Mouse (Mus musculus) heart, adult 2 months (tissue): Measurements from ENCODE around the gene Cyb5r2.

ENCODE experiments used
- CTCF ChIP-seq: fragments of 200-600 bp; IDR thresholded peaks from 2 replicates; pipeline ENCODE4 v1.8.1; 2022; ENCODE audit warnings: antibody characterized with exemption, mild to moderate bottlenecking, moderate library complexity
- EP300 ChIP-seq: fragments of 200-500 bp; IDR thresholded peaks from 2 replicates; pipeline ENCODE4 v1.6.1; 2011; ENCODE audit warnings: low read depth, low read length, control low read depth; ENCODE audit not compliant: insufficient read depth
- POLR2A ChIP-seq: fragments of 200-500 bp; IDR thresholded peaks from 2 replicates; pipeline ENCODE4 v1.6.1; 2011; ENCODE audit warnings: mild to moderate bottlenecking, low read depth, low read length, control low read depth; ENCODE audit not compliant: insufficient read depth

DNA sequence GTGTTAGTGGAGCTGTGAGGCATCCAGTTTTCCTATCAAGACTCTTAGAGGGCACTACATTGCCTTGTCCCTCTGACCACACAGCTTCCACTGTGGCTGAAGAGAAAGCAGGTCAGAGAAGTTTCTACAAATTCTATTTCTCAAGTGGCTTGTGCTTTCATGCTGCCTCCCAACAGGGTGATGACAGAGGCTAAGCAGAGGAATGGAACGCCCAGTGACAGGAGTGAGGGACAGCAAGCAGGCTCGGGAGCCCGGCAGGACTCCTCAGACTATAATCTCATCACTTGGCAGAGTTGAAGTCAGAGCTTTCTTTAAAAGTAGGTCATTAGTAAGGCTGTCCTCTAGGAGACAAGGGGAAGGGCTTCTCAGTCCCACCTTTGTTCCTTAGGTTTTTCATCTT, 1.9 kb downstream of the Cyb5r2 start:
- TF ChIP-seq POLR2A = no peak
- no peak for TF ChIP-seq CTCF
- no peak for TF ChIP-seq EP300
